Mouse (Mus musculus) spleen, adult 2 months (tissue): ENCODE results near the gene Gss. TPM values are rescaled to one million over a fixed set of nuclear protein-coding genes. Genes with fewer than 3 reads are reported as not detected.
A peak's percentile ranks its signal among the peaks of the same experiment; 100 is the strongest.

ENCODE experiments used
- DNase-seq, 2 experiments: peaks; one replicate each; pipeline versions ENCODE4 v3.0.0 to v3.0.0-alpha.2; 2012 to 2021; ENCODE audit warnings: low spot score in 2 of 2, low read depth in 1 of 2
- H3K27ac ChIP-seq: fragments of 200-500 bp; 2 replicates; pipeline ENCODE4 v1.5.1; 2012; ENCODE audit warnings: low read length, inconsistent platforms; ENCODE audit not compliant: insufficient read depth
- H3K27me3 ChIP-seq: fragments of 200-500 bp; 2 replicates; pipeline ENCODE4 v1.6.1; 2012; ENCODE audit warnings: mild to moderate bottlenecking, moderate library complexity, low read length, inconsistent platforms; ENCODE audit not compliant: control insufficient read depth, insufficient read depth
- H3K36me3 ChIP-seq: fragments of 200-500 bp; 2 replicates; pipeline ENCODE4 v1.6.1; 2012; ENCODE audit warnings: mild to moderate bottlenecking, low read length, inconsistent platforms; ENCODE audit not compliant: control insufficient read depth, insufficient read depth
- H3K4me1 ChIP-seq: fragments of 200-500 bp; 2 replicates; pipeline ENCODE4 v1.6.1; 2011; ENCODE audit warnings: inconsistent platforms; ENCODE audit not compliant: control insufficient read depth, insufficient read depth, insufficient read length
- H3K4me3 ChIP-seq: fragments of 200-500 bp; 2 replicates; pipeline ENCODE4 v1.5.1; 2011; ENCODE audit warnings: mild to moderate bottlenecking, inconsistent platforms; ENCODE audit not compliant: insufficient read depth, insufficient read length; ENCODE audit errors: extremely low read depth
- CTCF ChIP-seq: fragments of 200-500 bp; IDR thresholded peaks from 2 replicates; pipeline ENCODE4 v1.5.1; 2011; ENCODE audit warnings: mild to moderate bottlenecking, inconsistent platforms; ENCODE audit not compliant: insufficient read depth, insufficient read length, insufficient replicate concordance; ENCODE audit errors: extremely low read depth
- POLR2A ChIP-seq: fragments of 200-500 bp; IDR thresholded peaks from 2 replicates; pipeline ENCODE4 v1.6.1; 2011; ENCODE audit warnings: low read depth, low read length, inconsistent platforms
- WGBS: fragments of 180-500 bp; shearing (Covaris S2); methylation state at CpG from one replicate; pipeline ENCODE4 v1.1.7; 2018; 5-methylcytosine and 5-hydroxymethylcytosine counted together
- polyA plus RNA-seq: library from polyadenylated mRNA; depleted of rRNA; stranded (reverse); fragments of >200 nt; gene quantifications from 2 replicates; pipeline ENCODE4 v1.2.3, GENCODE M21; 2012

The Gss gene
- polyA plus RNA-seq, 1 experiment, result 9.9 TPM

- Histone ChIP-seq H3K4me3 (no peak overlapping the region), H3K36me3 (no peaks in the 10 kb centered on the region), H3K27me3 (no peaks in the 10 kb centered on the region), H3K4me1 (peaks cover 3% of the 10 kb centered on the region; the same call in 1 of the 2 replicates), H3K27ac (peak overlapping the region; percentile 21; the same call in 1 of the 2 replicates)
- WGBS, result 65% methylated on average over 5 of the region's 5 CpGs
- TF ChIP-seq CTCF (no peak), POLR2A (no peak)
- no peak for DNase-seq
Observed at GRCm38 (mm10) chr2:155537761-155538462, 54.7 kb downstream of the Gss start.

- H3K36me3 ChIP-seq, result no peaks in the 10 kb centered on the region
- H3K27ac ChIP-seq, result no peak overlapping the region
- H3K4me3 ChIP-seq, result no peak overlapping the region
- H3K4me1 ChIP-seq, result peaks cover 3% of the 10 kb centered on the region; the same call in 1 of the 2 replicates
- DNase-seq, result no peak
- no peak for TF ChIP-seq POLR2A
- no peak for TF ChIP-seq CTCF
- H3K27me3 ChIP-seq, result no peaks in the 10 kb centered on the region
Observed at GRCm38 (mm10) chr2:155536292-155536691, 56.3 kb downstream of the Gss start.

GRCm38 (mm10) chr2:155527367-155527766 is 65.2 kb downstream of the Gss start:
- no peaks in the 10 kb centered on the region for H3K27me3 ChIP-seq
- no peak overlapping the region for H3K27ac ChIP-seq
- H3K4me1 ChIP-seq, result no peaks in the 10 kb centered on the region
- no peak for TF ChIP-seq CTCF
- no peak for TF ChIP-seq POLR2A
- DNase-seq, result no peak
- H3K4me3 ChIP-seq, result no peak overlapping the region
- no peaks in the 10 kb centered on the region for H3K36me3 ChIP-seq
- WGBS, result 56% methylated on average over 5 of the region's 5 CpGs

GRCm38 (mm10) chr2:155524378-155524777 is 68.2 kb downstream of the Gss start:
- Histone ChIP-seq H3K4me1 (no peaks in the 10 kb centered on the region), H3K4me3 (no peak overlapping the region), H3K36me3 (no peaks in the 10 kb centered on the region), H3K27me3 (no peaks in the 10 kb centered on the region), H3K27ac (no peak overlapping the region)
- 70% methylated on average over 1 of the region's 1 CpGs for WGBS
- DNase-seq, result no peak
- TF ChIP-seq POLR2A (no peak), CTCF (no peak)

GRCm38 (mm10) chr2:155523706-155524105 is 68.9 kb downstream of the Gss start:
- Histone ChIP-seq H3K4me1 (no peaks in the 10 kb centered on the region), H3K36me3 (no peaks in the 10 kb centered on the region), H3K27me3 (no peaks in the 10 kb centered on the region), H3K4me3 (no peak overlapping the region), H3K27ac (no peak overlapping the region)
- TF ChIP-seq CTCF, result no peak
- TF ChIP-seq POLR2A, result no peak
- 27% methylated on average over 5 of the region's 5 CpGs for WGBS
- no peak for DNase-seq

- 0 out of 2 replicates have a peak, but pooled peaks cover 2% of the 10 kb centered on the region for H3K27me3 ChIP-seq
- peak overlapping the region; percentile 38 for H3K27ac ChIP-seq
- DNase-seq, result no peak
- peak overlapping the region; percentile 74 for H3K4me3 ChIP-seq
- H3K36me3 ChIP-seq, result no peaks in the 10 kb centered on the region
- H3K4me1 ChIP-seq, result peaks cover 13% of the 10 kb centered on the region
- TF ChIP-seq CTCF, result no peak
- TF ChIP-seq POLR2A, result no peak
- 32% methylated on average over 18 of the region's 18 CpGs for WGBS
Observed at GRCm38 (mm10) chr2:155518531-155519270, 73.9 kb downstream of the Gss start.
